Comparison of ENCODE assay signal across 14 mouse cellular contexts in genomic region chr7:89680891-89681290, GRCm38 (mm10). TPM values are rescaled to one million over a fixed set of nuclear protein-coding genes. Genes with fewer than 3 reads are reported as not detected.
A peak's percentile ranks its signal among the peaks of the same experiment; 100 is the strongest.
DNase-seq lines count a peak whose midpoint lies in the region.
"Had no signal": no experiment of that assay in that cellular context is flagged by ENCODE, and none has a peak within 500 bp of the region (broad histone marks: within the 10 kb centered on the region; RNA-seq: fewer than 3 reads in every experiment).

No protein-coding gene starts in this region.

- peak; percentile 2 for DNase-seq in testis, postnatal 10 days (ENCODE audit: low spot score)
- DNase-seq in testis, postnatal 14 days (ENCODE audit: low spot score) = no peak
- DNase-seq in retina, embryonic 14.5 days (ENCODE audit: low spot score) = peak; percentile 46
- no peak for DNase-seq in left cerebral cortex, postnatal 10 days (ENCODE audit: extremely low spot score in 1 of 2, low spot score in 2 of 2)
- DNase-seq in cerebellum, adult 8-10 months = no peak
- DNase-seq: adrenal gland, adult 8-10 months; adrenal gland, postnatal 14 days; adrenal gland, postnatal 36 days; cerebellum, adult 11-12 months; cerebellum, adult 2 months; cerebellum, postnatal 10 days; cerebellum, postnatal 25 days; forebrain, postnatal 0 days had no signal

- intact Hi-C loops in left cerebral cortex, postnatal 10 days (cut with DNase I) = no loop called here

RNA-seq across cellular contexts. Expression of gene Me3, which starts 48.7 kb away (rescaled TPM):
- total RNA-seq in left cerebral cortex, postnatal 10 days (2021) = 10 to 100 TPM; 64.2 to 67.3 TPM
- total RNA-seq: MEL had no signal

Comparison
In these comparisons a context has a peak if more than half of its experiments do, and no peak if none do; other contexts are left out.
1. DNase-seq: peak in testis, postnatal 10 days (single experiment) and retina, embryonic 14.5 days (single experiment); none in testis, postnatal 14 days (single experiment), left cerebral cortex, postnatal 10 days (0 of 2) and cerebellum, adult 8-10 months (single experiment).